Mouse (Mus musculus) stomach, postnatal 0 days (tissue): Measurements from ENCODE around the gene Tpp2.

ENCODE experiments used
- CTCF ChIP-seq: IDR thresholded peaks from 2 replicates; pipeline ENCODE4 v1.5.1; 2016; ENCODE audit warnings: antibody characterized with exemption, low read depth, mild to moderate bottlenecking, moderate library complexity
- EP300 ChIP-seq: optimal IDR thresholded peaks from 2 replicates; pipeline ENCODE3; 2016; ENCODE audit warnings: antibody characterized with exemption

DNA sequence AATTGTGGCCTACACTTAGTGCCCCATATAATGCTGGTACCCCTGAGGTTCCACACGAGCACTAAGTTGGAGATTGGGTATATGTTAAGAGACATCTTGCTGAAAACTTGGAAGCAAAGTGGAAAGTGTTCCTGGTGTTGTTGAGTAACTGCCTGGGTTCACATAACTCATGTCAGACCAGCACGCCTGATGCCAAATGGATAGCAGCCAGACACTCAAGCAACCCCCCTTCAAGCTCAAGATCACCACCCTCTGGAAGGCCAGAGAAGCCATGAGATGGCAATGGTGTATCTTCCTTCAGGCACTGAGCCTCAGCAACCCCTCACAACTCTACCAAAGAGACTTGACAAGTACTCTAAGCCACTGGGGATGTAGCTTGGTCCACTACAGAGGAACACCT is 113.1 kb downstream of the Tpp2 start:
- no peak for TF ChIP-seq CTCF
- no peak for TF ChIP-seq EP300
